Mouse (Mus musculus): ENCODE data around the gene Slc22a14.
A peak's percentile ranks its signal among the peaks of the same experiment; 100 is the strongest.

The Slc22a14 gene

DNA sequence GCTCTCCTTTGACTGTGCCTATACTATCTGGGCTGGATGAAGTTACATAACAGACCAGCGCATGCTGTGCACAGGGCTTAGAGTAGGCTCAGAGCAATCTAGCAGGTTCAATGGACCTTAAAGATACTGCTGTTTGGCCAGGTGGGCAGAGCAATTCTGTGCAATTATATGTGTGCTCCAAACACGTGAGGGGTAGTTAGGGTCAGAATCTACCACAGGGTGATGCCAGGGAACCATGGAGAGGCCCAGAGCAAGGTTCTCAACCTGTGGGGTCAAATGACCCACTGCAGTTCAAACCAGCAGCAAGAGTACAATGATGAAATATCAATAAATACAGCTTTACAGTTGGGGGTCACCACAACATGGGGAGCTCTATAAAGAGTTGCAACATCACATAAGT lies 158.7 kb downstream of the Slc22a14 start:
- DNase-seq (ENCODE audit: low read depth, low spot score), result no peak

DNA sequence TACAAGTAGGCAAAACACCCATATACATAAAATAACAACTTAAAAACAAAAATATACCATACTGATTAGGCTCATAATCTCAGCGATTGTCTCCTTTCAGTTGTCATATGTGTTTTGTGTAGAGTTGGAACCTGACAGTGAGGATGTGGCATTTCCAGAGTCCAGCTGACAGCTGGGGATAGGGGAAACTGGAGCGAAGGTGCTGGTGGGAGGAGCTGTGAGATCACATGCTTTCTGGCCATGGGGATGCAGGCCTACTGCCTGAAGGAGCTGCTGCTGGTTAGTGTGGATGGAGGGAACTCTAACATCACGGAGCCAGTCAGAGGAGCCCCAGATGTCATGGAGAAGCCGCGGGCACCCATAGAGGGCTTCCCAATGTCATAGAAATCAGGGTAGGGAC lies 159.6 kb downstream of the Slc22a14 start:
- DNase-seq (ENCODE audit: low read depth, low spot score), result no peak

DNA sequence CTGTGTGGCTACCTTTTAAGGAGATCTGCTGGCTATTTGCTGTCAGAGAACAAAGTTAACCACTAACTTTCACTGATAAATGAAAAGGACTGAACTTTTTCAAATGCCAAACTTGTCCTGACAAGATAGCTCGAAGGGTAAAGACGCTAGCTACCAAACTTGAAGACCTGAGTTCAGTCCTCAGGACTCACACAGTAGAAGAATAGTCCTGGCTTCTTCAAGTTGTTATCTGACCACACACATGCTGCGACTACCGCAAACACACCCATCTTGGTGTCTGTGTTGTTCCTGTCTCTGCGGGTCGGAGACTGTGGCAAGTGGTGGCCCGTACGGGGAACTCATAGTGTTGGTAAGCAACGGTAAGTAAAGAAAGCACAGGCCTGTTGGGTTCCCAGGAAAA lies 161.7 kb downstream of the Slc22a14 start:
- no peak for DNase-seq (ENCODE audit: low read depth, low spot score)

DNA sequence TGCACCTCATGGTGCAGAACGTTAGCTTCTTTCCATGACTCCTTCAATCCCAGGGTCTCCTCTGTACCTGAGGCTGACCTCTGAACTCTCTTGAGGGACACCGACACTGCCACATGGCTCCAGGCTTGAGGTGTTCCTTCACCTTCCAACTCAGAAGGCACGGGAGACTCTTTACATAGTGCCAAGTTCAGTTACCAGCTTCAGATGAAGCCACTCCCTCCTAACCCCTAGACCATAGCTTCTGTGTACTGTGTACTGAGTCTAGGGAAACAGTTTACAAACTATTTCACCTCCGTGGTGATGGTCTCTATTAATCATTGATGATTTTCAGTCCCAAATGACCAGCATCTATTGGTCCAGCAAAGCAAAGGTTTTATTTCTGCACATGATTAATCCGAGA lies 163.7 kb downstream of the Slc22a14 start:
- no peak for DNase-seq (ENCODE audit: low read depth, low spot score)

DNA sequence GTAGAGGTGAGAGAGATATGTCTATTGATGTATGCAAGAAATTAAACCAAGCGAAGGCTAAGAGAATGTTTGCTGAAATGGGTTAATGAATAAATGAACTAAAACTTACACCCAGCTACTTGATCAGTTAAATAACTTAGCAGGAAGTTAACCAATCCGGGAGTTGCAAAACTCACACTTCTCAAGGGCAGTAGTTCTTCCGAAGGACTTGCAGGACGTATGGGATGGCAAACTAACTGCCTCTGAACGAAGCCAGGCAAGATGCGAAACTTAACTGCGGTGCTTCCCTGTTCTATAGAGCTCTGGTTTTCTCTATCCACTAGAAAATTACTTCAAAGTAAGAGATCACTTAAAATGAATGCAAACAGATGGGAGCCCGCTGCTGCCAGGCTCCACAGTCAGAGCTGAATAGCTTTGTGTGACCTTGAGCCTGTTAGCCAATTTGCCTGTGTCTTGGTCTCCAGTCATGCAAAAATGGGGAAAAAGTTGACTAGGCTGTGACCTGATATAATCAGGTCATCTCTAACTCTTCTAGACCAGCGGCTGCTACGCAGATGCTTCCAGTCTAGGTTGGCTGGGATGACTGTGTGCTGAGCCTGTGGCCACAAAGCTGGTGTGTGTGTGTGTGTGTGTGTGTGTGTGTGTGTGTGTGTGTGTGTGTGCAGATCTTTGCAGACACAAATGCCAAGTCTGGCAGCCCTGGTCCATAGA lies 166.0 kb downstream of the Slc22a14 start:
- no peak for DNase-seq (ENCODE audit: low read depth, low spot score)

DNA sequence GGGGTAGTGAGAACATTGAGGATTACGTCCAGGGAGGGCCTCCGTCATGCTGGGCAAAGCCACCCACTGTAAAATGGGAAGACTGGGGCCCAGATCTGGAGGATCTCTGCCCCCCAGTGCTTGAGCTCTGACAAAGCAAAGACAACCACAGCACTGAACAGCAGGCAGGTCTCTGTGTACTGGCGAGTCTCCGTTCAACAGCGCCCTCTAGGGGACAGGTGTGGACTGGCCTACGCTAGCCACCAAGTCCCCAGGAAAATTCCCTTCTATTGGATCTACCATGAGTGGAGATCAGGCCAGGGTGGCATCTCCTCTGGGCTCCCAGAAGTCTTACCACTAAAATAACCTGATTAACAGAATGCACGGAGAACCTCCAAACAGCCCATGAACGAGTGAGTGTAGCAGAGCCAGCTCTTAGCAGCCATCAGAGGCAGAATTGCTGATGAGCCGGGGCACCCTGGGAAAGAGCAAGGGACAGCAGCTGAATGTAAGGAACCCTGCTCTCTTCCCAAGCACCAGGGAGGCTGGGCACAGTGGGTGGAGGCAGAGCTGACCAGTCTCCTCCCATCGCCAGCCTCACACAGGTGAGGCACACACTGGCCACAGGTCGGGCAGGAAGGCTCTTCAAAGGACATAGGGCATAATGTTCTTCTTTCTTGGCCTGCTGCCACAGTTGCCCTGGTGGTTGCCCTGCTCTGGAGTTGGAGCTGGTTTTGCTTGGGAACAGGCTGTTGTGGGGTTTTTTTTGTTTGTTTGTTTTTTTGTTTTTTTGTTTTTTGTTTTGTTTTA lies 173.0 kb downstream of the Slc22a14 start:
- DNase-seq (ENCODE audit: low read depth, low spot score), result no peak

DNA sequence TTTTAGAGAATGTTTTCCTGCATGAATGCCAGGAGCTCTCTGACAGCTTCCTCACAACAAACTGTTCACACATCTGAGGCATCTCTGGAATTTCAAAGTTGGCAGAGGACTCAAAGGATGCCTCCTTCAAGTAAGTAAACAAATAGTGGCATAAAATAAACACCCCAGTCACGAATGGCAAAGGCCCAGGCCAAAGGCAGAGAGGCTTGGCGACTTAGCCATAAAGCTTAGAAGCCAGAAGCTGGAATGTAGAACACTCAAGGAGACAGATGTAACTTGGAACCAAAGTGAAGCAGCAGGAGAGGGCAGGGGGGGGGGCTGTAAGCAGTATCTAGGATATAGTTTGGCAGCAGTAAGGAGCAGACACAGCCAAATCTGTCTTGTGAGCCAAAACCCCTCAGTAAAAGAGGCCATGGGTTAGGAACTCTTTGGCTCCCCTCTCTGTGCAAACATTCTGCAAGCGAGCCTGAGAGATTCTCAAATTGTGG lies 184.1 kb downstream of the Slc22a14 start:
- peak; percentile 27 for DNase-seq (ENCODE audit: low read depth, low spot score)

DNA sequence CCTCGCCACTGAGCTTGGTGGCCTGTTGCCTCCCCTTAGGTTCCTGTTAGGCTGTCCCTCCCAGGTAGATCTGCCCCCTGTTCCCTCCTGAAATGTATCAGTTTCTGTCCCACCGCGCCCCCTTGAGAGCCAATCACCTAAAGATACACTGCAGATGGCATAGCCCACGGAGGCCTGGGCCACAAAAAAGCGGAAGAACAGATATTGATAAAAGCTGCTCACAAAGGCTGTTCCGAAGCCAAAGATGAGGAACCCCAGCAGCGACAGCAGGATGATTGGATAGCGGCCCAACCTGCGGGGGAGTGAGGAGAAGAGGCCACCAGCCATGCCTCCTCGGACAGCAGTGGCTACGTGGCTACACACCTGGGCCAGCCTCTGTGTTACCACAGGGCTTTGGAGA lies 186.1 kb downstream of the Slc22a14 start:
- DNase-seq (ENCODE audit: low read depth, low spot score), result no peak

DNA sequence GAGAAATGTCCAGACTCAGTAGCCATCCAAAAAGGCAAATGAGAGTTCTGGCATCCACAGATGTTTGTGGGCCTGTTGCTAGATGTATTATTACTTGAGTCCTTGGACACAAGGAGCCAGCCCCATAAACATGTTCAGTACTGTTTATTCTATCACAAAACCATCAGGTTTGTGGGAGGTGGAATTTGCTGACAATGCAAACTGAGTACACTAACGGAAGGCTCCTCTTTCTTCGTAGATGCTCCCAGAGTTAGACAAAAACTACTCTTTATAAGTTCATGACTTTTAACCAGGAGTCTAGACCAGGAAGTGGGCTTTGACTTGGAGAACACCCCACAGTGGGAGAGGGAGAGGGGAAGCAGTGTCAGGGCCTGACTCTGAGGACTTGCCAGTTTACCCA lies 197.7 kb downstream of the Slc22a14 start:
- no peak for DNase-seq (ENCODE audit: low read depth, low spot score)

DNA sequence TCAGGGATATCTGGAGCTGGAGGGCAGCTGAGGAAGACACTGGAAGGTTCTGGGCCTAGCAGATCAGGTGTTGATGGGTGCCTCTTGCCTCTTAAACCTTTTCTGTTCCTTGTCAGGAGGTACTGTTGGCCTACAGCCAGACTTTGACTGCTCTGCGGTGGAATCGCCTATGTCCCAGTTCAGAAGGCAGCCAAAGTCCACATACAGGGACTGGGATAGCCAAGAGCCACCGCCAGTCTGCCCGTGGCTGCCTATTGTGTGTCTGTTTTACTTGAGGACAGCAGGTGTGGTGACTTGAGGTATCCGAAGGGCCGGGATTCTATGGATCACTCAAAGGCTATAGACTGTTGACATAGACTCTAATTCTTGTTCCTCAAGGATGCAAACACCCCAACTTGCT lies 199.8 kb downstream of the Slc22a14 start:
- no peak for DNase-seq (ENCODE audit: low read depth, low spot score)

DNA sequence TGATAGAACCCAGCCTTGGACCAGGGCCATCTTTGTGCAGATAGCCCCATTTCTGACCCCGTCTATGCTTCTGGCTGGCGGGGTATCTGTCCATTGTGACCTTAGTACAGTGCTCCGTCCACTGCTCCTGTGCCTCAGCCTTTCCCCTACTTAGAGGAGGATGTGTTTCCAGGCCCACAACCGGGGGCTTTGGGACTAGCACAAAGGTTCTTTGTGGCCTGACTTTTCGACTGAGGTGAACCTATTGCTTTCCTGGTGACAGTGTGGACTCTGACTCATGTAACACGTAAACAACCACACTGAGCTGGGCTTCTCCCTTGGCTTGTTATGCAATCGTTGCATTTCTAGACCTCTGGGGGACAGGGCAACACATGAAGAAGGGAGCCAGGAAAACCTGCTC lies 200.6 kb downstream of the Slc22a14 start:
- DNase-seq (ENCODE audit: low read depth, low spot score), result no peak

DNA sequence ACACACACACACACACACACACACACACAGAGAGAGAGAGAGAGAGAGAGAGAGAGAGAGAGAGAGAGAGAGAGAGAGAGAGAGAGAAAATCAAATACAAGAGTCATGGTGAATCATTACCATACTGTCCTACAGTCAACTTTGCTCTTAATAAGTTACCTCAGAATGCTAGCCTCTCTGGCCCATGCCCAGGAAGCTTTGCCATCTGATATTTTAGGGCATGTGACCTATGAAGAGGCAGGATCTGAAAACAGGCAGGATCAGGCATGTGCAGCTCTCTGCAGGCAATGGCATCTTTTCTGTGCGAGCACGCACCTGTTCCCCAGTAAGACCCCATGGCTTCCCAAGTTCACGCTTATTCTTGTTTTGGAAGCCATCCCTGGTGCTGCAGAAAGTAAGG lies 204.7 kb downstream of the Slc22a14 start:
- no peak for DNase-seq (ENCODE audit: low read depth, low spot score)

DNA sequence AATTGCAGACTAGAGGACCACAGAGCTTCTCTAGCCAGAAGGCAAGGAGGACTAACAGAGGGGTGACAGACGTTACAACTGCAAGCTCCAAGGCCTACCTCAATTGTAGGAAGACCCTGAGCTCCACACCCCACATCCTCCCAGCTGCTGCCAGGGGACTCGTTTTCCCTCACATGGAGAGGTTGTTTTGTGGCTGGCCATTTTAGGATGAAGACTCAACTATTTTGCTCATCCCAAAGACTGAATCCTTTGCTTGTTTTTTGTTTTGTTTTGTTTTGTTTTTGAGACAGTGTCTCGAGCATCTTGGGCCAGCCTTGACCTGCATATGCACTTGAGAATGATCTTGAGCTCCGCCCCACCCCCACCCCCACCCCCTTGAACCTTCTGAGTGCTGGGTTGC lies 206.5 kb downstream of the Slc22a14 start, which contains the start of gene Gm47289:
Gene Gm47289, plus strand, starts transcription at position 301 of the 400 bp plus-strand sequence.
- no peak for DNase-seq (ENCODE audit: low read depth, low spot score)

DNA sequence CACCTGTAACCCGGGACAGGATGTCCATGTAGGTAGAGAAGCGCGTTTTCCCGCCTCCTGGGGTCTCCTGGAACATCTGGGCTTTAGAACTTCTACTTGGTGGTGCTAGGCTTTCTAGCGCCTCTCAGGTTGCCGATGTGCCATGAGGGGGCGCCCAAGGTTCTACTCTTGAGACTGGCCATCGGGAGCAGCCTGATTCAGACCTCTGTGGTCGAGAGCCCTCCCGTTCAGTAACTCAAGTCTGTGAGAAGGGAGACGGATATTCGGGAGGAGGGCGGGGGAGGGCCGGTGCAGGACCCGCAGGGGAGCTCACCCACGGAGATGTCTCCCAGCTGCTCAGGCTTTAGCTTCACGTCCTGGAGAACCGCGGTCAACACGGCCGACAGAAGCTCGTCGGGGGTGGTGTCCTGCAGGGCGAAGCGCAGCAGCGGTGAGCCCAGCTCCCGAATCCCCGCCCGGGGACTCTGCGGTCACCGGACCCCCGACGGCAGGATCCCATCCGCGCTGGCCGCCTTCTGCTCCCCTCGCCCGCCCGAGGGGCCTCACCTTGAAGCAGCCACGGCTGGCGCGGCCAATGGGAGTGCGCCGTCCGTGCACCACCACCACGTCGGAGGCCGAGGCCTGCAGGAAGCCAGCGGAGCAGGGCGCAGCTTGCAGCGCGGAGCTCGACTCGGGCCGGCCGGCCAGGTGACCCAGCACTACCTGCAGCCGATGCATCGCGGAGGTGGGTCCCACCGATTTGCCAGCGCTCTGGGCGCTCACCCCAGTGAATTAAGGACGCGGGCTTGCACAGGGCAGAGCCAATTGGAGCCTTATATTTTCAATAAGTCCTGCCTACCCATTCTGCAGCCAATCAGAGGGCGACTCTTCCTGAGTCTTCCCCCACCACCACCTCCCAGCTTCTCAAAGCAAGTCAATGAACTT lies 208.8 kb downstream of the Slc22a14 start, which contains the start of gene Acaa1b:
Gene Acaa1b, minus strand, starts transcription at position 816 of the 924 bp plus-strand sequence.
- peak; percentile 29 for DNase-seq (ENCODE audit: low read depth, low spot score)

DNA sequence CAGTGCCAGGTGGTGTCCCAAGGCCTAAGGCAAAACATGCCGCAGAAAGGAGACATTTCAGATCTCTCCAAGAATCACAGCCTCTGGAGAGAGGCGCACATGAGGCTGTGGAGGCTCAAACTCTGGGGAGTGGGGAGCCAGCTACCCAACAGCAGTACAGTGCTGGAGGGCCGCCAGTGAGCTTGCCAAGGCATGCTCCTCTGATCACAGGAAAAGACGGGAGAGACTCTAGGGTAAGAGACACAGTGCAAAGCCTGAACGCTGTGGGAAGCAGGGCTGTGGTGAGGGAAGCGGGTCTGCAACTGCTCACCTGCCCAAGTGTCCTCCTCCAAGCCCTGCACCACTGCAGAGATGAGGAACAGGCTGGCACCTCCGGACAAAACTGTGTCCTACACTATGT lies 209.5 kb downstream of the Slc22a14 start:
- no peak for DNase-seq (ENCODE audit: low read depth, low spot score)

DNA sequence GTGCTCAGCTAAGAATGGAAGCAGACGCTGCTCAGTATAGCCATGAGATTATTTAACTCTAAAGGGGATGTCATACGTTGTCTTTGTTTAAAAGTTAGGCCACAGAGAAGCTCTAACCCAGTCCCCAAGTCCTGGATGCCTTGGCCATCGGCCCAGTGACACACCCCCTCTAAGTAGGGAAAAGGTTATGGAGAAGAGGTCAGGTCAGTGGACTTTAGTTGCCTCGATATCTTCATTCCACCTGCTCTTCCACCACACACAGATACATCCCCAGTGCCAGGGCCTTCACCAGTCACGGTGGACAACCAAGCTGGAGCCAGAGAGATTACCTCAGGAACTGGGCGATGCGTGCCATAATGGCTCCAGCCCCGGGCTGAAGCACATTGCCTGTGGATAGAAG lies 209.9 kb downstream of the Slc22a14 start:
- no peak for DNase-seq (ENCODE audit: low read depth, low spot score)

DNA sequence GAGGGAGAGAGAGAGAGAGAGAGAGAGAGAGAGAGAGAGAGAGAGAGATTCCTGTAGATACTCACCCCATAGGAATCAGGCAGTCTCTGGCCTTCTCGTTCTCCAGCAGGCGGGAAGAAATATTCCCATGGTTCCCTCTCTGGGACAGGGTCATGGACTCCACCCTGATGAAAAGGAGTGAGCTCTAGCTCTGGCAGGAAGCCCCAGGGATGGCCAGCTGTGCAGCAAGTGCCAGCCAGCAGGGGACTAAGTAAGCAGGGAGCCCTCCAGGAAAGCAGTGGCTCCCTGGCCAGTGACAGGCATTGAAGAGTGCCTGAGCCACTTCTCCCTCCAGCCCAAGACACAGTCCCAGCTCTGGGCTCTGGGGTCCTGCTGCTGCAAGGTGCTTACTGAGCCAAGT lies 213.6 kb downstream of the Slc22a14 start:
- DNase-seq (ENCODE audit: low read depth, low spot score), result no peak

DNA sequence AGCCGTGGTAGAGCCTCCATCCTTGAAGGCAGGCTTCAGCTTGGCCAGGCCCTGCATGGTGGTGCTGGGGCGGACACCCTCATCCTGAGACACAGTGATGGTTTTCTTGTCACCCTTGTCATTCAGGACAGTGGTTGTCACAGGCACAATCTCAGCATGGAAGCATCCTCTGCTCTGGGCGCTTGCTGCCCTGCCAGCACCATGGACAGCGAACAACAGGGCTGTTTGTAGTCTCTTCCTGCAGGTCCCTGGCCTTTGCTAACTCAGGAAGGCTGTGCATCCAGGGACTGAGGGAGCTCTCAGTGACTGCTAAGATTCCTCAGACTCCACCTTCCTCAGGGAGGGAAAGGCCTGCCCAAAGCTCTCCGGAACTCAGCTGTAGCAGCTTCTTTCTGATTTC lies 215.8 kb downstream of the Slc22a14 start:
- no peak for DNase-seq (ENCODE audit: low read depth, low spot score)

DNA sequence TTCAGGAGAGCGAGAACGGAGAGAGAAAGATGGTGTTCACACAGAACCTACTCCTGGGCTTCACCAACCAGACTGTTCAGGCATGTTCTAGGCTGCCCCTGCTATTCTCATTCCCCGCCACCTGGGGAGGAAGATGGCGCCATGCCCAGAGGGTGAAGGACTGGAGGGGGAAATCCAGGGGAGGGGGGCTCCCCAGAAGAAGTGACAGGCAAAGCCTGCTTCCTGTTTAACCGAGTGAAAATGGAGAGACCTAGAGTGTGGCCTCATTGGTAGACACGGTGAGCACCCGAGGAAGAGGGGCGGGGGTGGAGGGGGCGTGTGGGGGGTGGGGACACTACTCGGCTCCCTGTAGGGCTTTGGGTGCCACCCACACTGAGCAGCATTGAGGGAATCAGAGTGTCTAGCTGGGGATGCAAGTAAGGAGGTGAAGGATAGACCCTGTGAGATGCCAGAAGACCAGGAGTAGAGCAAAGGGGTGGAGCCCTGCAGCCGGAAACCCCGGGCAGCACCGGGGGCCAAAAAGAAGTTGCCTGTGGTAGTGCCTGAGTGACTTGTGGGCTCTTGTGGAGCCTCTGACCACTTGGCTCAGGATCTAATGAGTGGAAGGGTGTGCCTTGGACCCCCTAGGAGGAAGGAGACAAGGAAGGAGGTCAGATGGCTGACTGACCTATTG lies 219.1 kb downstream of the Slc22a14 start:
- no peak for DNase-seq (ENCODE audit: low read depth, low spot score)

DNA sequence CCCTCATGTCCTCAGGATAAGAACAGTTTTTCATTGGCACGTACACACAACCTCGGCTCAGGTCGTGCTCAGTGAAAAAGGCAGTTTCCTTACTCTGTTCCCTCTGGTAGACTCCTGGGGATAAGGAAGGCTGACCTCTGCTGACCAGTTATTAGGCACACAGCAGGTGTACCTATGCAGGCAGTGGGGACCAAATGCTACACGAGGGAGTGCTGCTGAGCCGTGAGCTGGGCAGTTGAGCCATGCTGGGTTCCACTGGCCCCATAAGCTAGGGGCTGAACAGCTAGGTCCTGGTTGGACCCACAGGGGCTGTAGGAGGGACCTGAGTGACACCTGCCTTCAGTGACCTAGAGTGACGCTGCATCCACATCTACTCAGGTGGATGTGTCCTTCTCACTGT lies 219.7 kb downstream of the Slc22a14 start:
- no peak for DNase-seq (ENCODE audit: low read depth, low spot score)

DNA sequence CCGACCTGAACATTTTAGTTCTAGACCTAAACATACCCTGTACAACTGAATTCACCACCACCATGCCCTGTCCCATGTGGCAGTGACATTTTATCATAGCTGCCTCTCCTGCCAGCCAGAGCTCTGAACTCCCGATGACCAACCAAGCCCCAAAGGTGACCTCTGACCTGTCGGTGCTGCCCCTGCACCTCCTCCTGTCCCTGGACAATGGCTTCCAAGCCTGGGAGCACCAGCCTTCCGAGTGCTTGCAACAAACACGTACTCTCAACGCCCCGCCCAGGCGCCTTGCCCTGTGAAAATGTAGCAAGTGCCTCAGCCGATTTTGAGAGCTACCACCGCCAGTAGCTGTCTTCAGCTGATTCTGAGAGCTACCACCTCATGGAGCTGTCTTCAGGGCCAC lies 220.2 kb downstream of the Slc22a14 start:
- DNase-seq (ENCODE audit: low read depth, low spot score), result no peak

Data from skeletal muscle tissue, adult 2 months (tissue).